Mouse (Mus musculus): ENCODE measurements around the gene Gm42688.

DNA sequence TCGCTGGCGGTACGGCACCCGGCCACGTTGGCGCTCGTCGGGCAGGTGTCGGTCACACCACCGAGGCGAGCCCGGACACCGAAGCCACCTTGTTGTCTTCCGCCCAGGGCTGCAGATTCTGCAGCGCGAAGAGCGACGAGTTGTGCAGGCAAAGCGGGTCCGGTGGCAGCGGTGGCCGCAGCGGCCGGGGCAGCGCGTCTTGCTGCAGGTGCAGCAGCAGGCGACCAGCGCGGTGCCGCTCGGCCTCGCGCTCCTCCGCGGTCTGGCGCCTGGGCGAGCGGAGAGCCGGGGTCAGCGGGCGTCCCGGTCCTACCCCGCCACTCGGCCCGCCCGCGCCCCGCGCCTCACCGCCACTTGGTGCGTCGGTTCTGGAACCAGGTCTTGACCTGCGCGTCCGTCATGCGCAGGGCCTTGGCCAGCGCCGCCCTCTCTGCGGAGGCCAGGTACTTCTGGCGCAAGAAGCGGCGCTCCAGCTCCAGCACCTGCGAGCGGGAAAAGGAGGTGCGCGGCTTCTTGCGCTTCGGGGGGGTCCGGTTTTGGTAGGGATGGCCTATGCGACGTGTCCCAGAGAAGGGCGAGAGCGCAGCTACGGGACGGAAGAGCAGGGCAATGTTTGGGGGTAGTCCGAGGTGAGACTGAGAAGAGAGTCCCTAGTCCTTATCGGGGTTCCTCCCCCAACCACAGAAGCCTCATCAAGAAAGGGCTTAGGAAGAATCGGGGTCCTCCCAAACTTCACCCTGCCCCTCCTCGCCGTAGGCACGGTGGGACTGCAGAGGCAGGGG is 32.5 kb upstream of the Gm42688 start:
- TF ChIP-seq CTCF (IDR thresholded peaks at IDR 0.05; ENCODE audit: borderline replicate concordance, extremely low read depth, insufficient read depth, insufficient read length) (no peak), POLR2A (IDR thresholded peaks at IDR 0.05; ENCODE audit: borderline replicate concordance, extremely low read depth, insufficient read depth, insufficient read length, poor library complexity, severe bottlenecking) (no peak)

Data from brain, embryonic 14.5 days (tissue).